Mouse (Mus musculus) embryonic facial prominence, embryonic 14.5 days (tissue): ENCODE measurements around the gene Cebpb. TPM values are rescaled to one million over a fixed set of nuclear protein-coding genes. Genes with fewer than 3 reads are reported as not detected.
A peak's percentile ranks its signal among the peaks of the same experiment; 100 is the strongest.

ENCODE experiments used
- ATAC-seq: fragments of 200-750 bp; cut with Nextera tagmentation; 2 replicates; pipeline ENCODE4 v1.8.0; 2017; ENCODE audit warnings: low read depth, moderate number of reproducible peaks, moderate TSS enrichment
- DNase-seq: peaks from one replicate; pipeline ENCODE4 v3.0.0-alpha.2; 2015; ENCODE audit warnings: low spot score
- H3K27ac ChIP-seq: fragments of 300-500 bp; sonication (generic); replicated peaks from 2 replicates; pipeline ENCODE4 v1.5.1; 2014; ENCODE audit warnings: low read depth, mild to moderate bottlenecking, low read length, moderate library complexity
- H3K27me3 ChIP-seq: fragments of 300-500 bp; sonication (generic); replicated peaks from 2 replicates; pipeline ENCODE4 v1.6.1; 2014; ENCODE audit warnings: low read length; ENCODE audit not compliant: control insufficient read depth, insufficient read depth
- H3K36me3 ChIP-seq: fragments of 300-500 bp; sonication (generic); 2 replicates; pipeline ENCODE4 v1.6.1; 2014; ENCODE audit warnings: low read length, mixed read lengths; ENCODE audit not compliant: control insufficient read depth, insufficient read depth
- H3K4me1 ChIP-seq: fragments of 300-500 bp; sonication (generic); 2 replicates; pipeline ENCODE4 v1.6.1; 2014; ENCODE audit warnings: antibody characterized with exemption, low read length; ENCODE audit not compliant: control insufficient read depth, insufficient read depth
- H3K4me2 ChIP-seq: fragments of 300-500 bp; sonication (generic); 2 replicates; pipeline ENCODE4 v1.6.1; 2014; ENCODE audit warnings: low read depth, mild to moderate bottlenecking, low read length, moderate library complexity, mixed read lengths
- H3K4me3 ChIP-seq: fragments of 300-500 bp; sonication (generic); 2 replicates; pipeline ENCODE4 v1.5.1; 2014; ENCODE audit warnings: low read depth, mild to moderate bottlenecking, low read length
- H3K9ac ChIP-seq: fragments of 300-500 bp; sonication (generic); 2 replicates; pipeline ENCODE4 v1.6.1; 2014; ENCODE audit warnings: low read depth, mild to moderate bottlenecking, low read length, moderate library complexity, mixed read lengths
- H3K9me3 ChIP-seq: fragments of 300-500 bp; sonication (generic); 2 replicates; pipeline ENCODE4 v1.6.1; 2016; ENCODE audit warnings: low read length; ENCODE audit not compliant: control insufficient read depth
- WGBS: fragments of 180-500 bp; shearing (Covaris S2); extraction: QIAGEN DNeasy Blood & Tissue Kit; methylation state at CpG from one replicate; pipeline ENCODE4 v1.1.7; 2014; 5-methylcytosine and 5-hydroxymethylcytosine counted together
- polyA plus RNA-seq: library from polyadenylated mRNA; unstranded; fragments of >200 nt; fragmentation: Nextera tagmentation; extraction: Ambion mirVana; gene quantifications from 2 replicates; pipeline ENCODE4 v1.2.1, GENCODE M21; 2014

Gene Cebpb
- polyA plus RNA-seq, 1 experiment from 2014 or later = 30.3 TPM

DNA sequence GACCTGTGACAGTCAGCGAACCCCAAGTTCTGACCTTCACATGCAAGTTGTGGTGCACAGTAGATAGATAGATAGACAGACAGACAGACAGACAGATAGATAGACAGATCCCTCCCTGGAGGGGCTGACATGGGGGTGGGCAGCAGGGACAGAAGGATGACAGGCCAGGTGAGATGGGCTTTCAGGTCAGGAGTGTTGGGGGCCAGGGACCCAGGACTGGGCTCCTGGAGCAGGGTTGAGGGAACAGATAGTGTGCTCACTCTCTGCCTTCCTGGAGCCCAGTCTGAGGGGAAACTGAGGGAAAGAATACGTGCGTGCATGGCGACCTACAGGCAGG is 1.5 kb upstream of the Cebpb start:
- no peak overlapping the region for H3K27ac ChIP-seq
- WGBS = 81% methylated on average over 4 of the region's 4 CpGs
- ATAC-seq (no peak), DNase-seq (no peak)
- 0 out of 2 replicates have a peak, but pooled peaks cover 3% of the 10 kb centered on the region for H3K4me1 ChIP-seq
- no peak overlapping the region for H3K9ac ChIP-seq
- no peak overlapping the region for H3K4me3 ChIP-seq
- no peaks in the 10 kb centered on the region; the same call in 1 of the 2 replicates for H3K27me3 ChIP-seq
- H3K36me3 ChIP-seq = no peaks in the 10 kb centered on the region
- no peaks in the 10 kb centered on the region for H3K9me3 ChIP-seq
- no peak overlapping the region for H3K4me2 ChIP-seq

DNA sequence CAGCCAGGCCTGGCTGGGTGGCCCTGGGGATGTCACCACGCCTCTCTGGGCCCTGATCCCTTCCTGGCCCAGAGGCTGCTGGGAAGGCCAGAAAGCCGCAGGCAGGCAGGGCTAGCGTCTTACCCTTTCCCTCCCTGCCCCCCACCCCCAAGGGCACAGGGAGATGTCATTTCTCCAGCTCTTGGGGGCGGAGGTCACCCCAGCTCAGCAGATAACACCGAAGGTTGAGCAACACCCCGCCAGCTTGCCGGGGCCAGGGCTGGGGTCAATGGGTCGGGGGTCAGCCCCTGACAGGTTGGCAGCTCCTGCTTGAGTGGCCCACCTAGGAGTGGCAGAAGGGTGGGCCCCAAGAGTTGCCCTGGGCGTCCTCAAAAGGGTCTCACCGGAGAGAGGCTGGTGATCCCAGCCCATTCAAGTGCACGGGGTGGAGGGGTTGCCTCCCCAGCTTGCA is 1.0 kb upstream of the Cebpb start:
- no peak for DNase-seq
- H3K4me1 ChIP-seq = 0 out of 2 replicates have a peak, but pooled peaks cover 3% of the 10 kb centered on the region
- H3K36me3 ChIP-seq = no peaks in the 10 kb centered on the region
- H3K27me3 ChIP-seq = no peaks in the 10 kb centered on the region; the same call in 1 of the 2 replicates
- no peak overlapping the region for H3K27ac ChIP-seq
- WGBS = 50% methylated on average over 7 of the region's 11 CpGs
- no peak overlapping the region for H3K4me2 ChIP-seq
- no peak for ATAC-seq
- no peak overlapping the region for H3K9ac ChIP-seq
- H3K9me3 ChIP-seq = no peaks in the 10 kb centered on the region
- H3K4me3 ChIP-seq = no peak overlapping the region

DNA sequence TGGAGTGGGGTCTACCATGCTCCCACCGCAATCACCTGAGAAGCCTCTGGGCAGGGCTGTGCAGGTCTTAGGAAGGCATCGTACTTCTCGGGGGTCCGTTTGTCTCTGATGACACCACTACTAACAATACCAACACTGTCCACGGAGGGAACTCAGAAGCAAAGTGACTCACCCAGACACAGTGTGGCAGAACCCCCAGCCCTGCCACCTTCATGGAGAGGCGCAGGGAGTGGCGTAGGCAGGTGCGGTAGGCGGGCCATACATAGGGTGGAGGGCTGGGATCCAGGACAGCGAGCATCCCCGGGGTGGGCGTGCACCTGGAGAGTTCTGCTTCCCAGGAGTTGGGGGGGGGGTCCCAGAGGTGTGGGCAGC is 603 bp upstream of the Cebpb start:
- no peak overlapping the region for H3K27ac ChIP-seq
- 25% methylated on average over 11 of the region's 12 CpGs for WGBS
- H3K4me2 ChIP-seq = peak overlapping the region; percentile 98
- H3K36me3 ChIP-seq = no peaks in the 10 kb centered on the region
- H3K9ac ChIP-seq = peak overlapping the region; percentile 81
- no peaks in the 10 kb centered on the region for H3K9me3 ChIP-seq
- 0 out of 2 replicates have a peak, but pooled peaks cover 3% of the 10 kb centered on the region for H3K4me1 ChIP-seq
- DNase-seq (no peak), ATAC-seq (peak; percentile 12; the same call in 1 of the 2 replicates)
- peak overlapping the region; percentile 74 for H3K4me3 ChIP-seq
- no peaks in the 10 kb centered on the region; the same call in 1 of the 2 replicates for H3K27me3 ChIP-seq

DNA sequence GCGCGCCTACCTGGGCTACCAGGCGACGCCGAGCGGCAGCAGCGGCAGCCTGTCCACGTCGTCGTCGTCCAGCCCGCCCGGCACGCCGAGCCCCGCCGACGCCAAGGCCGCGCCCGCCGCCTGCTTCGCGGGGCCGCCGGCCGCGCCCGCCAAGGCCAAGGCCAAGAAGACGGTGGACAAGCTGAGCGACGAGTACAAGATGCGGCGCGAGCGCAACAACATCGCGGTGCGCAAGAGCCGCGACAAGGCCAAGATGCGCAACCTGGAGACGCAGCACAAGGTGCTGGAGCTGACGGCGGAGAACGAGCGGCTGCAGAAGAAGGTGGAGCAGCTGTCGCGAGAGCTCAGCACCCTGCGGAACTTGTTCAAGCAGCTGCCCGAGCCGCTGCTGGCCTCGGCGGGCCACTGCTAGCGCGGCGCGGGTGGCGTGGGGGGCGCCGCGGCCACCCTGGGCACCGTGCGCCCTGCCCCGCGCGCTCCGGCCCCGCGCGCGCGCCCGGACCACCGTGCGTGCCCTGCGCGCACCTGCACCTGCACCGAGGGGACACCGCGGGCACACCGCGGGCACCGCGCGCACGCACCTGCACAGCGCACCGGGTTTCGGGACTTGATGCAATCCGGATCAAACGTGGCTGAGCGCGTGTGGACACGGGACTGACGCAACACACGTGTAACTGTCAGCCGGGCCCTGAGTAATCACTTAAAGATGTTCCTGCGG is 945 bp downstream of the Cebpb start, which contains the start of gene Tmem189:
Gene Tmem189 (minus strand): TSS at position 322 of the 718 bp plus-strand sequence.
- Histone ChIP-seq H3K9ac (peak within 1 kb of the TSS; percentile 81), H3K27ac (peak within 1 kb of the TSS; percentile 74), H3K27me3 (no peaks in the 10 kb centered on the region; the same call in 1 of the 2 replicates), H3K4me3 (peak within 1 kb of the TSS; percentile 74), H3K9me3 (no peaks in the 10 kb centered on the region), H3K36me3 (no peaks in the 10 kb centered on the region), H3K4me1 (0 out of 2 replicates have a peak, but pooled peaks cover 3% of the 10 kb centered on the region), H3K4me2 (peak within 1 kb of the TSS; percentile 98)
- DNase-seq (peak; percentile 85), ATAC-seq (peak; percentile 30)
- under 1% methylated on average over 39 of the region's 99 CpGs for WGBS

DNA sequence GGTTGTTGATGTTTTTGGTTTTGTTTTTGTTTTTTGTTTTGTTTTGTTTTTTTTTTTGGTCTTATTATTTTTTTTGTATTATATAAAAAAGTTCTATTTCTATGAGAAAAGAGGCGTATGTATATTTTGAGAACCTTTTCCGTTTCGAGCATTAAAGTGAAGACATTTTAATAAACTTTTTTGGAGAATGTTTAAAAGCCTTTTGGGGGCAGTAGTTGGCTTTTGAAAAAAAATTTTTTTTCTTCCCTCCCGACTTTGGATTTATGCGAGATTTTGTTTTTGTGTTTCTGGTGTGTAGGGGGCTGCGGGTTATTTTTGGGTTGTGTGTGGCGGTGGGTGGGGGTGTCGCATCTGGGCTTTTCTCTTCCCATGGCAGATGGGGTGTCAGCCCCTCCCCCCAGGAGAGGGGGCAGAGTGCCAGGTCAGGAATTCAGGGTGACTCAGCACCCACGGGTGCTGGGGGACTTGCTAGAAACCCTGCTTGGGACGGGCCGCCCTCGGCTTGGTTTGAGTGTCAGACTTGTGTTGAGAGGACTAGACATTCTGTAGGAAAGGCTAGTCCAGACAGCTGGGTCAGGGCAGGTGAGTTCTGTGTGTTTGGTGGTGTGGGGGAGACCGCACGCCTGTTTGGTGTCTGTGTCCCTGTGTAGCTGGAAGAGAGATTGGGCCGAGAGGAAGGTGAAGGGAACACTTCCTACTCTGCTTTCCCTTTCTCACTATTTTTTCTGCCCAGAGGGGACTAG is 1.7 kb downstream of the Cebpb start:
- H3K4me1 ChIP-seq = 0 out of 2 replicates have a peak, but pooled peaks cover 3% of the 10 kb centered on the region
- peak overlapping the region; percentile 74 for H3K4me3 ChIP-seq
- no peaks in the 10 kb centered on the region for H3K9me3 ChIP-seq
- peak overlapping the region; percentile 98 for H3K4me2 ChIP-seq
- no peak for DNase-seq
- H3K27ac ChIP-seq = no peak overlapping the region
- H3K9ac ChIP-seq = peak overlapping the region; percentile 81
- no peaks in the 10 kb centered on the region; the same call in 1 of the 2 replicates for H3K27me3 ChIP-seq
- no peaks in the 10 kb centered on the region for H3K36me3 ChIP-seq
- WGBS = 48% methylated on average over 15 of the region's 15 CpGs
- no peak for ATAC-seq

DNA sequence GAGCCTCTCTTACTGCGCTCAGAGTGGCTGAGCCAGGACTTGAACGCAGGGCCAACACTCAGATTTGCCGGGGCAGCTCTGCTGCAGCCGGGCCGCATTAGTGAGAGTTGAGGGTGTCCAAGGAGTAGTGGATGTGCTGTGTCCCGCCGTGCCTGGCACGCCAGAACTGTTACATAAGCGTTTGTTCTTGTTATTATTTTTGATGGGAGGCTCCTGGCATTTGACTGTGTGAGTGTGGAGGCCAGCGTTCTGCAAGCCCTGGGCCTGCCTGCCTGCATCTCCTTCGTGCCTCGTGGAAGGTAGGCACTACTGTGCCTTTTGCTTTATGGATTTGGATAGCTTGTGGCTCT is 2.2 kb downstream of the Cebpb start:
- Histone ChIP-seq H3K27ac (no peak overlapping the region), H3K36me3 (no peaks in the 10 kb centered on the region), H3K4me1 (0 out of 2 replicates have a peak, but pooled peaks cover 3% of the 10 kb centered on the region), H3K4me3 (peak overlapping the region; percentile 74), H3K9me3 (no peaks in the 10 kb centered on the region), H3K9ac (peak overlapping the region; percentile 52), H3K4me2 (peak overlapping the region; percentile 98), H3K27me3 (no peaks in the 10 kb centered on the region; the same call in 1 of the 2 replicates)
- ATAC-seq (no peak), DNase-seq (no peak)
- 75% methylated on average over 12 of the region's 12 CpGs for WGBS

DNA sequence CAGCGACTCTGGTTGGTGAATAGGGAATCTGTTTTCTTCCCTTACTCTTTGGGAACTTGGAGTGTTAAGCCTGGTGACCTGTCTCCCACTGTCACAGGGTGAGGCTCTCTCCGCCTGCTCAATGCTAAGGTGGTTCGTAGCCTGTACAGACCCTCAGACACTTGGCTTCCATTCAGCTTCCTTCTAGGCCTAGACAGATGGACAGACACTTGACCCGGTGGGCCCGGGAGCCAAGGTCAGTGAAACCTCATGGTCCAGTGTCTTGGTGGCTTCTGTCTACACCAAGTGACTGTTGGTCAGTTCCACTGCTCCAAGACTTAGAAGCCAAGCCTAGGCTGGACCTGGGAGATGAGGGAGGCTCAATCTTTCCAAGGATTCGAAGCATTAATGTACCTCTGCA is 2.7 kb downstream of the Cebpb start:
- ATAC-seq (no peak), DNase-seq (no peak)
- H3K9ac ChIP-seq = peak overlapping the region; percentile 52; the same call in 1 of the 2 replicates
- peak overlapping the region; percentile 98 for H3K4me2 ChIP-seq
- H3K9me3 ChIP-seq = no peaks in the 10 kb centered on the region
- 82% methylated on average over 6 of the region's 6 CpGs for WGBS
- peak overlapping the region; percentile 74; the same call in 1 of the 2 replicates for H3K4me3 ChIP-seq
- H3K27me3 ChIP-seq = no peaks in the 10 kb centered on the region; the same call in 1 of the 2 replicates
- H3K4me1 ChIP-seq = 0 out of 2 replicates have a peak, but pooled peaks cover 3% of the 10 kb centered on the region
- H3K36me3 ChIP-seq = no peaks in the 10 kb centered on the region
- no peak overlapping the region for H3K27ac ChIP-seq

DNA sequence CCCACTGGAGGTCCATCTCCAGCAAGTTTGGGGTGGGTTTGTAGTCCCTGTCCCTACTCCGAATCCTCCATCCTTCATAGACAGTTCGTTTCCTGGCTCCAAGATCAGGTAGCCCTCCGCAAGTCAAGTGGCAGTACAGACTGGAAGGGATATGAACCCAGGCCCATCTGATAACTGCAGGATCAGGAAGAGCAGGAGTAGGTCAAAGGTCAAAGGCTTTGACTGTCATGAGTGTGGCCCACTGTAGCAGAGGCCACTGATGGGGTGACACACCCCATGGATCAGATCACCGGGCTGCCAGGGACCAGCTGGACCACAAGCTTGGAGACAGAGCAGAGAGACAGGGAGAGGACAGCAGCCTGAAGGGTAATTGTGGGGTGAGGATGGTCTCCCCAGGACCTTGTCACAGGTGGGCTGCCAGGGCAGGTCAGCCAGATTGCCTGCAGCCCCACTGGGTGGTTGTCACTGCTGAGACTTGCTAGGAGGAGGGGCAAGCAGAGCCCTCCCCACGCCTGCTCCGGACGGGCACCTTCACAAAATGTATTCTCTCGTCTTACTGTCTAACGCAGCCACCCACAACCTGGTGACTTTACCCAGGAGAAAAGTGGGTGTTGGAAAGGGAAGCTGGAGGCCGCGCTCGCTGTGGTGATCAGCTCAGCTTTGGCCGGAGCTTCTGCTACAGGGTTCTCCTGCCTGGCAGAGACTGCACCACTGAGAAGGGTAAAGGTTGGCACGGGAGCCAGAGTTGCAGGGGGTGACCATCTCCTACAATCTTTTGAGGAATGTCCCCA is 3.4 kb downstream of the Cebpb start:
- no peak for ATAC-seq
- no peaks in the 10 kb centered on the region for H3K9me3 ChIP-seq
- 86% methylated on average over 14 of the region's 14 CpGs for WGBS
- H3K27me3 ChIP-seq = no peaks in the 10 kb centered on the region; the same call in 1 of the 2 replicates
- no peaks in the 10 kb centered on the region for H3K36me3 ChIP-seq
- H3K27ac ChIP-seq = no peak overlapping the region
- H3K4me3 ChIP-seq = peak overlapping the region; percentile 6; the same call in 1 of the 2 replicates
- peak overlapping the region; percentile 98 for H3K4me2 ChIP-seq
- peak overlapping the region; percentile 52; the same call in 1 of the 2 replicates for H3K9ac ChIP-seq
- 0 out of 2 replicates have a peak, but pooled peaks cover 3% of the 10 kb centered on the region for H3K4me1 ChIP-seq
- no peak for DNase-seq
